Mouse (Mus musculus): ENCODE results near the gene Rrp36.

Rrp36 gene

GRCm38 (mm10) chr17:46647279-46647678 is 26.9 kb downstream of the Rrp36 start:
- DNase-seq (ENCODE audit: low read depth, low spot score): no peak

- DNase-seq (ENCODE audit: low read depth, low spot score): no peak
Measured at GRCm38 (mm10) chr17:46646322-46646662, 27.9 kb downstream of the Rrp36 start.

GRCm38 (mm10) chr17:46645561-46646321 is 28.4 kb downstream of the Rrp36 start, which contains the start of the genes Klc4 and Mrpl2:
Klc4 (minus strand) TSS chr17:46646022.
Mrpl2 (plus strand) TSS chr17:46646229.
- DNase-seq (ENCODE audit: low read depth, low spot score): peak; percentile 99

- DNase-seq (ENCODE audit: low read depth, low spot score): peak; percentile 24
Measured at GRCm38 (mm10) chr17:46644916-46645475, 29.2 kb downstream of the Rrp36 start.

GRCm38 (mm10) chr17:46644152-46644805 is 29.9 kb downstream of the Rrp36 start:
- DNase-seq (ENCODE audit: low read depth, low spot score): no peak

- DNase-seq (ENCODE audit: low read depth, low spot score): no peak
Measured at GRCm38 (mm10) chr17:46642060-46642459, 32.1 kb downstream of the Rrp36 start.

- no peak for DNase-seq (ENCODE audit: low read depth, low spot score)
Measured at GRCm38 (mm10) chr17:46639929-46640328, 34.2 kb downstream of the Rrp36 start.

- peak; percentile 75 for DNase-seq (ENCODE audit: low read depth, low spot score)
Measured at GRCm38 (mm10) chr17:46636831-46637523, 37.2 kb downstream of the Rrp36 start.

GRCm38 (mm10) chr17:46629685-46630441 is 44.3 kb downstream of the Rrp36 start:
- no peak for DNase-seq (ENCODE audit: low read depth, low spot score)

- peak; percentile 19 for DNase-seq (ENCODE audit: low read depth, low spot score)
Measured at GRCm38 (mm10) chr17:46628791-46629684, 45.1 kb downstream of the Rrp36 start, which contains the start of gene Ptk7. Ptk7 (minus strand) TSS chr17:46629504.

GRCm38 (mm10) chr17:46628471-46628790 is 45.7 kb downstream of the Rrp36 start:
- DNase-seq (ENCODE audit: low read depth, low spot score): no peak

GRCm38 (mm10) chr17:46627409-46627808 is 46.7 kb downstream of the Rrp36 start:
- no peak for DNase-seq (ENCODE audit: low read depth, low spot score)

GRCm38 (mm10) chr17:46624598-46624997 is 49.6 kb downstream of the Rrp36 start:
- DNase-seq (ENCODE audit: low read depth, low spot score): no peak

GRCm38 (mm10) chr17:46623819-46624557 is 50.2 kb downstream of the Rrp36 start:
- no peak for DNase-seq (ENCODE audit: low read depth, low spot score)

GRCm38 (mm10) chr17:46622269-46622668 is 51.9 kb downstream of the Rrp36 start:
- DNase-seq (ENCODE audit: low read depth, low spot score): no peak

GRCm38 (mm10) chr17:46621324-46621723 is 52.8 kb downstream of the Rrp36 start:
- no peak for DNase-seq (ENCODE audit: low read depth, low spot score)

- DNase-seq (ENCODE audit: low read depth, low spot score): no peak
Measured at GRCm38 (mm10) chr17:46619683-46620357, 54.3 kb downstream of the Rrp36 start.

GRCm38 (mm10) chr17:46618769-46619682 is 55.1 kb downstream of the Rrp36 start:
- DNase-seq (ENCODE audit: low read depth, low spot score): no peak
